Mouse (Mus musculus) A20 (cell line): Measurements from ENCODE around the gene Pip5k1b.

Source experiments
- DNase-seq: peaks from one replicate; pipeline ENCODE4 v3.0.0-alpha.2; 2011; ENCODE audit warnings: low read depth, low spot score

Gene Pip5k1b

GRCm38 (mm10) chr19:24307271-24308221 is 248.1 kb downstream of the Pip5k1b start:
- DNase-seq: no peak

GRCm38 (mm10) chr19:24306351-24306750 is 249.3 kb downstream of the Pip5k1b start:
- no peak for DNase-seq

- DNase-seq: no peak
Observed at GRCm38 (mm10) chr19:24302198-24302597, 253.5 kb downstream of the Pip5k1b start.

- DNase-seq: no peak
Observed at GRCm38 (mm10) chr19:24301768-24302148, 253.9 kb downstream of the Pip5k1b start.

GRCm38 (mm10) chr19:24300994-24301767 is 254.5 kb downstream of the Pip5k1b start:
- peak; percentile 75 for DNase-seq

- DNase-seq: no peak
Observed at GRCm38 (mm10) chr19:24293537-24293936, 262.1 kb downstream of the Pip5k1b start.

GRCm38 (mm10) chr19:24284187-24284586 is 271.5 kb downstream of the Pip5k1b start:
- peak; percentile 69 for DNase-seq

GRCm38 (mm10) chr19:24281288-24281980 is 274.2 kb downstream of the Pip5k1b start:
- no peak for DNase-seq

- DNase-seq: no peak
Observed at GRCm38 (mm10) chr19:24280601-24281228, 275.0 kb downstream of the Pip5k1b start, which contains the start of gene Fxn. Gene Fxn, minus strand, starts transcription at chr19:24280605.

GRCm38 (mm10) chr19:24279706-24280600 is 275.7 kb downstream of the Pip5k1b start:
- peak; percentile 93 for DNase-seq

GRCm38 (mm10) chr19:24278859-24279258 is 276.8 kb downstream of the Pip5k1b start:
- no peak for DNase-seq

- DNase-seq: no peak
Observed at GRCm38 (mm10) chr19:24274281-24274680, 281.4 kb downstream of the Pip5k1b start.

- peak; percentile 86 for DNase-seq
Observed at GRCm38 (mm10) chr19:24271746-24272426, 283.8 kb downstream of the Pip5k1b start.

- DNase-seq: peak; percentile 66
Observed at GRCm38 (mm10) chr19:24271326-24271725, 284.3 kb downstream of the Pip5k1b start.

GRCm38 (mm10) chr19:24268531-24268930 is 287.1 kb downstream of the Pip5k1b start:
- no peak for DNase-seq

GRCm38 (mm10) chr19:24266046-24266830 is 289.4 kb downstream of the Pip5k1b start:
- no peak for DNase-seq

- DNase-seq: peak; percentile 74
Observed at GRCm38 (mm10) chr19:24264991-24265390, 290.7 kb downstream of the Pip5k1b start.

GRCm38 (mm10) chr19:24262736-24263135 is 292.9 kb downstream of the Pip5k1b start:
- DNase-seq: no peak
